Mouse (Mus musculus) myocyte (in vitro differentiated cells): ENCODE measurements around the gene Ncs1.

Experiments used
- CEBPB ChIP-seq: IDR thresholded peaks from 2 replicates; pipeline ENCODE4 v1.6.1; 2011; ENCODE audit warnings: mild to moderate bottlenecking, moderate library complexity; ENCODE audit not compliant: poor library complexity, insufficient read depth, severe bottlenecking
- E2F4 ChIP-seq: IDR thresholded peaks from one replicate; pipeline ENCODE4 v1.6.1; 2011; ENCODE audit warnings: mild to moderate bottlenecking, control low read depth, moderate library complexity; ENCODE audit not compliant: insufficient read depth
- MAX ChIP-seq: IDR thresholded peaks from one replicate; pipeline ENCODE4 v1.6.1; 2011; ENCODE audit warnings: low read depth, mild to moderate bottlenecking, control low read depth
- MYOD1 ChIP-seq, 3 experiments: IDR thresholded peaks; one replicate each; pipeline ENCODE4 v1.6.1; 2011; ENCODE audit warnings: control low read depth in 2 of 3, low read depth in 2 of 3, mild to moderate bottlenecking in 2 of 3, moderate library complexity in 1 of 3; ENCODE audit not compliant: insufficient read length in 2 of 3, control insufficient read depth in 1 of 3
- MYOG ChIP-seq, 3 experiments: IDR thresholded peaks; one replicate each; pipeline ENCODE4 v1.6.1; 2011; ENCODE audit warnings: control low read depth in 2 of 3, low read depth in 2 of 3, mild to moderate bottlenecking in 2 of 3; ENCODE audit not compliant: insufficient read length in 2 of 3, control insufficient read depth in 1 of 3, insufficient read depth in 1 of 3
- POLR2A ChIP-seq: IDR thresholded peaks from one replicate; pipeline ENCODE4 v1.6.1; 2011; ENCODE audit warnings: low read depth, mild to moderate bottlenecking, control low read depth, moderate library complexity; ENCODE audit not compliant: insufficient read length
- POLR2AphosphoS2 ChIP-seq: IDR thresholded peaks from one replicate; pipeline ENCODE4 v1.6.1; 2011; ENCODE audit warnings: low read depth, control low read depth; ENCODE audit not compliant: insufficient read length
- REST ChIP-seq: IDR thresholded peaks from one replicate; pipeline ENCODE4 v1.6.1; 2011; ENCODE audit warnings: mild to moderate bottlenecking, control low read depth, moderate library complexity; ENCODE audit not compliant: insufficient read depth, insufficient read length
- SRF ChIP-seq: IDR thresholded peaks from one replicate; pipeline ENCODE4 v1.6.1; 2011; ENCODE audit warnings: low read depth; ENCODE audit not compliant: control insufficient read depth, insufficient read length
- TCF12 ChIP-seq: IDR thresholded peaks from one replicate; pipeline ENCODE4 v1.6.1; 2011; ENCODE audit warnings: mild to moderate bottlenecking, control low read depth; ENCODE audit not compliant: poor library complexity, insufficient read depth, severe bottlenecking
- TCF3 ChIP-seq: IDR thresholded peaks from one replicate; pipeline ENCODE4 v1.6.1; 2011; ENCODE audit warnings: low read depth, control low read depth; ENCODE audit not compliant: insufficient read length
- USF1 ChIP-seq: IDR thresholded peaks from one replicate; pipeline ENCODE4 v1.6.1; 2011; ENCODE audit warnings: low read depth, mild to moderate bottlenecking, control low read depth, moderate library complexity

- no peak for TF ChIP-seq POLR2A
- TF ChIP-seq E2F4: no peak
- no peak for TF ChIP-seq CEBPB
- TF ChIP-seq USF1: no peak
- TF ChIP-seq REST: no peak
- TF ChIP-seq TCF3: no peak
- no peak for TF ChIP-seq MAX
- TF ChIP-seq POLR2AphosphoS2: peak; percentile 60
- no peak for TF ChIP-seq TCF12
- no peak for TF ChIP-seq MYOD1 (IDR thresholded peaks at IDR 0.05; ENCODE audit: control insufficient read depth in 1 of 3, insufficient read length in 2 of 3, low read depth in 2 of 3)
- no peak for TF ChIP-seq MYOG (IDR thresholded peaks at IDR 0.05; ENCODE audit: control insufficient read depth in 1 of 3, insufficient read depth in 1 of 3, insufficient read length in 2 of 3, low read depth in 2 of 3)
- no peak for TF ChIP-seq SRF
These were observed 26.2 kb upstream of the Ncs1 start for GRCm38 (mm10) chr2:31219470-31219869.
